Mouse (Mus musculus): ENCODE results near the gene Tigd2. TPM values are rescaled to one million over a fixed set of nuclear protein-coding genes. Genes with fewer than 3 reads are reported as not detected.
A peak's percentile ranks its signal among the peaks of the same experiment; 100 is the strongest.

Gene Tigd2
- polyA plus RNA-seq (2012; rRNA removed) = 3.6 and 5.1 TPM in 2 replicates

- peak within 1 kb of the TSS; percentile 95 for H3K27ac ChIP-seq (ENCODE audit: insufficient read depth, low read length)
- WGBS = under 1% methylated on average over 61 of the region's 62 CpGs
- TF ChIP-seq CTCF (IDR thresholded peaks at IDR 0.05; ENCODE audit: extremely low read depth, insufficient read depth, insufficient read length, insufficient replicate concordance) (peak; percentile 87), POLR2A (IDR thresholded peaks at IDR 0.05; ENCODE audit: low read depth, low read length) (peak; percentile 88)
- H3K36me3 ChIP-seq (ENCODE audit: control insufficient read depth, insufficient read depth, low read length) = no peaks in the 10 kb centered on the region; the same call in 1 of the 2 replicates
- H3K4me3 ChIP-seq (ENCODE audit: extremely low read depth, insufficient read depth, insufficient read length) = peak within 1 kb of the TSS; percentile 93
- no peaks in the 10 kb centered on the region for H3K27me3 ChIP-seq (ENCODE audit: control insufficient read depth, insufficient read depth, low read length)
- peak; percentile 76 to 90 for DNase-seq (ENCODE audit: low read depth in 1 of 2, low spot score in 2 of 2)
- no peaks in the 10 kb centered on the region for H3K4me1 ChIP-seq (ENCODE audit: control insufficient read depth, insufficient read depth, insufficient read length)
Observed at GRCm38 (mm10) chr6:59208685-59209298, at the start of gene Tigd2. Gene Tigd2, plus strand, starts transcription at chr6:59208870.

DNA sequence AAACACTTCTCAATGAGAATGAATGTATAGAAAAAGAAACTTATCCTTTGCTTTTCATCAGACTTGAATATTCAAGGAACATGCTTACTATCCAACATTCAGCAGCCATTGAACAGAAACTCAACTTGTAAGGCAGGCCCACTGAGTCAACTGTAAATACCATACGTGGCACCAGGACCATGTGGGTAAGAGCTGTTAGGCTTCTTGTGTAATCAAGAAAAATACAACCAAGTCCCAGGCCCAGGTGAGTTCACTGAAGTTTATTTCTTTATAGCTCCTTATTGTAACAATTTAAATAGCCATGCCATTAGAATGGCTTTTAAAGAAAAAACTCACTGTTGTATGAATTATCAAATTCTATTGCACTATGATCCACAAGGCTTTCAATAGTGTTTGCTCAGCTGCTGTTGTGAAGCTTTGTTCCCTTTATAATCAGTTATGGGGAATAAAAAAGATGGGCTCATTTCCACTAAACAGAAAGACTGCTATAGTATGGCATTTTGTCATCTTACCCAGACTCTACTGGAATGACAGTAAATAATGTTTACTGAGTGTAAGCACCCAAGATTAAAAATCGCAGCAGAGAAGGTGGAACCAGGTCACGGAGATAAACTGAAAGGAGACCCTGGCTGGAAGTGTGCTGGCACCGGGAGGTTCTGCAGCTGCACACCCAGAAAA, 46.7 kb upstream of the Tigd2 start:
- WGBS = 94% methylated on average over 4 of the region's 4 CpGs
- DNase-seq (ENCODE audit: low read depth in 1 of 2, low spot score in 2 of 2) = no peak

GRCm38 (mm10) chr6:59162887-59163286, 45.8 kb upstream of the Tigd2 start:
- Histone ChIP-seq H3K36me3 (ENCODE audit: control insufficient read depth, insufficient read depth, low read length) (no peaks in the 10 kb centered on the region), H3K4me1 (ENCODE audit: control insufficient read depth, insufficient read depth, insufficient read length) (no peaks in the 10 kb centered on the region), H3K4me3 (ENCODE audit: extremely low read depth, insufficient read depth, insufficient read length) (no peak overlapping the region), H3K27me3 (ENCODE audit: control insufficient read depth, insufficient read depth, low read length) (no peaks in the 10 kb centered on the region), H3K27ac (ENCODE audit: insufficient read depth, low read length) (no peak overlapping the region)
- 58% methylated on average over 2 of the region's 2 CpGs for WGBS
- TF ChIP-seq CTCF (IDR thresholded peaks at IDR 0.05; ENCODE audit: extremely low read depth, insufficient read depth, insufficient read length, insufficient replicate concordance) (no peak), POLR2A (IDR thresholded peaks at IDR 0.05; ENCODE audit: low read depth, low read length) (no peak)
- DNase-seq (ENCODE audit: low read depth in 1 of 2, low spot score in 2 of 2) = no peak

More for the DNA sequence above, 46.7 kb upstream of the Tigd2 start:
- no peaks in the 10 kb centered on the region for H3K27me3 ChIP-seq (ENCODE audit: control insufficient read depth, insufficient read depth, low read length)
- H3K36me3 ChIP-seq (ENCODE audit: control insufficient read depth, insufficient read depth, low read length) = no peaks in the 10 kb centered on the region
- no peaks in the 10 kb centered on the region for H3K4me1 ChIP-seq (ENCODE audit: control insufficient read depth, insufficient read depth, insufficient read length)
- no peak overlapping the region for H3K4me3 ChIP-seq (ENCODE audit: extremely low read depth, insufficient read depth, insufficient read length)
- H3K27ac ChIP-seq (ENCODE audit: insufficient read depth, low read length) = no peak overlapping the region
- TF ChIP-seq CTCF (IDR thresholded peaks at IDR 0.05; ENCODE audit: extremely low read depth, insufficient read depth, insufficient read length, insufficient replicate concordance) (no peak), POLR2A (IDR thresholded peaks at IDR 0.05; ENCODE audit: low read depth, low read length) (no peak)

DNA sequence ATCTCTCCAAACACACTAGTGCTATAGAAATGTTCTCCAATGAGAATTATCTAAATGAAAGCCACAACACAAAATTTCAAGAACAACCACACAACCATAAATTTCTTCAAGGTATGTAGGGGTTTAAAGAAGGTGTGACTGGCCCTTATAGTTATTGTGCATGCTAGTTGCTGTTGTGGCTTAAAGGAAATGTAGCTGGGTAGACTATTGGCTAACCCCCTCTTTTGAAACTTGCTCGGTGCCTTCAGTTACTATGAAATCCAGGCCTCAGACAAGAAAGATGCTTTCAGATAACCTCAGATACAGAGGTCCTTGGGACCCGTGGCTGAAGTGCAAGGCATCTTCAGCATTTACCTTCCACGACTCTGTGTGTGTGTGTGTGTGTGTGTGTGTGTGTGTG, 45.3 kb upstream of the Tigd2 start:
- no peak for TF ChIP-seq POLR2A (IDR thresholded peaks at IDR 0.05; ENCODE audit: low read depth, low read length)
- TF ChIP-seq CTCF (IDR thresholded peaks at IDR 0.05; ENCODE audit: extremely low read depth, insufficient read depth, insufficient read length, insufficient replicate concordance) = no peak
- no peak for DNase-seq (ENCODE audit: low read depth in 1 of 2, low spot score in 2 of 2)
- Histone ChIP-seq H3K27me3 (ENCODE audit: control insufficient read depth, insufficient read depth, low read length) (no peaks in the 10 kb centered on the region), H3K36me3 (ENCODE audit: control insufficient read depth, insufficient read depth, low read length) (no peaks in the 10 kb centered on the region), H3K27ac (ENCODE audit: insufficient read depth, low read length) (no peak overlapping the region), H3K4me3 (ENCODE audit: extremely low read depth, insufficient read depth, insufficient read length) (no peak overlapping the region), H3K4me1 (ENCODE audit: control insufficient read depth, insufficient read depth, insufficient read length) (no peaks in the 10 kb centered on the region)
- WGBS = 77% methylated on average over 3 of the region's 3 CpGs

DNA sequence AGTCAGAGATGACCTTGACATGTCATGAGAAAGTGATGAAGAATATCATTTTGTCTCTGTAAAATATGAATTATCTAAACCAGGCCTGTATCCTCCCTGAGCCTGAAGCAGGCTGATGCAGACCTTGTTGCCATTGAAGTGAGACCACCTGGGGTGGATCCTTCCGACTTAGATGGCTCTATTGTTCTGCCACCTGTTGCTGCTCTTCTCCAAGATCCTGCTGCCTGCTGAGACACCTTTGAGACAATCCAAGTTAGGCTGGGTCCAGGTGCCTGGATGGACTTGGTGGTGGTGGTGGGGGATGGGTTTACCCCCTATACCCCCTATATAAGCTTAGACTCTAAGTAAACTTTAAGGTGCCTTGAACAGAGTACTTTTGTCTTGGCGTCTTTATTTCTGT, 39.7 kb upstream of the Tigd2 start:
- DNase-seq (ENCODE audit: low read depth in 1 of 2, low spot score in 2 of 2) = no peak
- Histone ChIP-seq H3K4me3 (ENCODE audit: extremely low read depth, insufficient read depth, insufficient read length) (no peak overlapping the region), H3K27ac (ENCODE audit: insufficient read depth, low read length) (no peak overlapping the region), H3K27me3 (ENCODE audit: control insufficient read depth, insufficient read depth, low read length) (no peaks in the 10 kb centered on the region), H3K36me3 (ENCODE audit: control insufficient read depth, insufficient read depth, low read length) (no peaks in the 10 kb centered on the region), H3K4me1 (ENCODE audit: control insufficient read depth, insufficient read depth, insufficient read length) (no peaks in the 10 kb centered on the region)
- TF ChIP-seq CTCF (IDR thresholded peaks at IDR 0.05; ENCODE audit: extremely low read depth, insufficient read depth, insufficient read length, insufficient replicate concordance) (no peak), POLR2A (IDR thresholded peaks at IDR 0.05; ENCODE audit: low read depth, low read length) (no peak)
- WGBS = 74% methylated on average over 2 of the region's 2 CpGs

- Histone ChIP-seq H3K27me3 (ENCODE audit: control insufficient read depth, insufficient read depth, low read length) (no peaks in the 10 kb centered on the region), H3K4me1 (ENCODE audit: control insufficient read depth, insufficient read depth, insufficient read length) (no peaks in the 10 kb centered on the region), H3K4me3 (ENCODE audit: extremely low read depth, insufficient read depth, insufficient read length) (no peak overlapping the region), H3K36me3 (ENCODE audit: control insufficient read depth, insufficient read depth, low read length) (no peaks in the 10 kb centered on the region), H3K27ac (ENCODE audit: insufficient read depth, low read length) (no peak overlapping the region)
- no peak for DNase-seq (ENCODE audit: low read depth in 1 of 2, low spot score in 2 of 2)
- WGBS = 84% methylated on average over 3 of the region's 3 CpGs
- TF ChIP-seq CTCF (IDR thresholded peaks at IDR 0.05; ENCODE audit: extremely low read depth, insufficient read depth, insufficient read length, insufficient replicate concordance) = no peak
- no peak for TF ChIP-seq POLR2A (IDR thresholded peaks at IDR 0.05; ENCODE audit: low read depth, low read length)
Observed at GRCm38 (mm10) chr6:59171230-59171629, 37.4 kb upstream of the Tigd2 start.

DNA sequence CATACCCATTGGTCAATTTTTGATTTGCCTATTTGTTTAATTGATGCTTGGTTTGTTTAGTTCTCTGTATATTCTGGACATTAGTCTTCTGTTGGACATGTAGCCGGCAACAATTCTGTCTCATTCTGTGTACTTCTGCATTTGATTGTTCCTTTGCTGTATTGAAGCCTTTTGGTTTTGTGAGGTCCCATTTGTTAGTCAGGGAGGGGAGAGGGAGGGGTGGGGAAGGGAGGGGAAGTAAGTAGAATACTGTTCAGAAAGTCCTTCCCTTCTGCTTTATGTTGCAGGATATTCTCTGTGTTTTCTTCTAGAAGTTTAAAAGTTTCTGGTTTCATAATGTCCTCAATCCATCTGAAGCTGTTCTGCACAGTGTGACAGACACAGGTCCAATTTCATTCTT, 34.7 kb upstream of the Tigd2 start:
- Histone ChIP-seq H3K4me1 (ENCODE audit: control insufficient read depth, insufficient read depth, insufficient read length) (no peaks in the 10 kb centered on the region), H3K27me3 (ENCODE audit: control insufficient read depth, insufficient read depth, low read length) (no peaks in the 10 kb centered on the region), H3K4me3 (ENCODE audit: extremely low read depth, insufficient read depth, insufficient read length) (no peak overlapping the region), H3K36me3 (ENCODE audit: control insufficient read depth, insufficient read depth, low read length) (no peaks in the 10 kb centered on the region), H3K27ac (ENCODE audit: insufficient read depth, low read length) (no peak overlapping the region)
- WGBS = 14% methylated on average over 1 of the region's 1 CpGs
- DNase-seq (ENCODE audit: low read depth in 1 of 2, low spot score in 2 of 2) = no peak
- TF ChIP-seq CTCF (IDR thresholded peaks at IDR 0.05; ENCODE audit: extremely low read depth, insufficient read depth, insufficient read length, insufficient replicate concordance) (no peak), POLR2A (IDR thresholded peaks at IDR 0.05; ENCODE audit: low read depth, low read length) (no peak)
